Mouse (Mus musculus): ENCODE data around the gene Sun5.

Sun5 gene

DNA sequence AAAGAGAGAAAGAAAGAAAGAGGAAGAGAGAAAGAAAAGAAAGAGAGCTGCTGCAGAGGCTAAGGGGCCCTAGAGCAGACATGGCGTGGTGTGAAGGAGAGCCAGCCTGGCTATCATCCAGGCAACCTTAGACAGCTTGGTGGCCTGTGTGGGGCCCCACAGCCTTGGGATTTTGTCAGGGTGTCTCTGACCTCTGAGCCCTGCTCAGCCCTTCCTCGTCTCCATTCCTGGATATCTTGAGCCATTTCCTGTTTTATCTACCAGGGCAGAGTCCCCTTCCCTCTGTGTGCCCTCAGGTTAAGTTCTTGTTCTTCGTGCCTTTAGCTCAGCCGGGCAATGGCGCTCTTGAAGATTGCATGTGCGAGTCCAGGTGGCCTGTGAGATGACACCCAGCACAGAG is 62.0 kb downstream of the Sun5 start:
- no peak for DNase-seq (ENCODE audit: low read depth)

DNA sequence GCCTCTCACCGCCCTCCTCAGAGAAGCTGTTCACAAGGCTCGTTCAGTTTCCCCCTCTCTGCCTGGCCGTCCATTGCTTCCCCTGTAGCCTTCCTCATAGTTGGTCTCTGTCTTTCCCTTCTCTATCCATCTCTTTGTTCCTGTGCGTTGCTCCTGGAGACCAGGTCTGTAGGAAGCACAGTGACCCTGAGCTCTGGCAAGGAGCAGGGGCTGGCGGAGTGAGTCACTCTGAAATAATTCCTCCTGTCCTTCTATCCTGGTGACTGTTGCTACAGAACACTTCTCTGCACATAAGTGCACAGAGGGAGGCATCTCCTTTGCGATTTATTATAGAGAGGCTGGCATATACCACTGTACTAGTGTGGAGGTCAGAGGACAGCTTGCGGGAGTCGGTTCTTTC is 62.7 kb downstream of the Sun5 start:
- no peak for DNase-seq (ENCODE audit: low read depth)

DNA sequence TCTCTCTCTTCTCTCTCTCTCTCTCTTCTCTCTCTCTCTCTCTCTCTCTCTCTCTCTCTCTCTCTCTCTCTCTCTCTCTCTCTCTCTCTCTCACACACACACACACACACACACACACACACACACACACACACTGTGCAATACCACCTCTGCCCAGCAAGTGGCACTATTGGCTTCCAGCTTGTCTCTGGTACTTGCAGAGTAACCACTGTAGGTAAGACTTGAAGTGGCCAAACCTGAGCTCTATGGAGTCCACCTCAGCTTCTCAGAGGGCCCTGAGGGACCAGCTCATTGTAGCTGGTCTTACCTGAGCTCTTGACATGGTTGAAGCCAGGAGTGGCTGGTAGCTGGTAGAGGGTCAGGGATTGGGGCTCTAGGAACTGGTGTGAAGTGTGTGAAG is 63.4 kb downstream of the Sun5 start:
- DNase-seq (ENCODE audit: low read depth): peak; percentile 51

Data from induced T-regulatory cell, adult 2 months (primary cell).